Mouse (Mus musculus) forebrain, embryonic 15.5 days (tissue): Measurements from ENCODE around the gene Ssx2ip. TPM values are rescaled to one million over a fixed set of nuclear protein-coding genes. Genes with fewer than 3 reads are reported as not detected.
A peak's percentile ranks its signal among the peaks of the same experiment; 100 is the strongest.

ENCODE experiments used
- ATAC-seq: fragments of 200-750 bp; cut with Nextera tagmentation; replicated peaks from 2 replicates; pipeline ENCODE4 v1.8.0; 2017; ENCODE audit warnings: mild to moderate bottlenecking, moderate TSS enrichment, moderate library complexity
- H3K27ac ChIP-seq: fragments of 300-500 bp; sonication (generic); replicated peaks from 2 replicates; pipeline ENCODE4 v1.5.1; 2015; ENCODE audit warnings: mild to moderate bottlenecking, inconsistent platforms
- H3K27me3 ChIP-seq: fragments of 300-500 bp; sonication (generic); 2 replicates; pipeline ENCODE4 v1.6.1; 2015; ENCODE audit warnings: inconsistent platforms
- H3K36me3 ChIP-seq: fragments of 300-500 bp; sonication (generic); 2 replicates; pipeline ENCODE4 v1.6.1; 2015; ENCODE audit warnings: mild to moderate bottlenecking, inconsistent platforms
- H3K4me1 ChIP-seq: fragments of 300-500 bp; sonication (generic); 2 replicates; pipeline ENCODE4 v1.6.1; 2015; ENCODE audit warnings: inconsistent platforms
- H3K4me2 ChIP-seq: fragments of 300-500 bp; sonication (generic); replicated peaks from 2 replicates; pipeline ENCODE4 v1.6.1; 2015; ENCODE audit warnings: mild to moderate bottlenecking, inconsistent platforms
- H3K4me3 ChIP-seq: fragments of 300-500 bp; sonication (generic); 2 replicates; pipeline ENCODE4 v1.5.1; 2015; ENCODE audit warnings: mild to moderate bottlenecking, inconsistent platforms
- H3K9ac ChIP-seq: fragments of 300-500 bp; sonication (generic); replicated peaks from 2 replicates; pipeline ENCODE4 v1.6.1; 2015; ENCODE audit warnings: mild to moderate bottlenecking, inconsistent platforms
- H3K9me3 ChIP-seq: fragments of 300-500 bp; sonication (generic); 2 replicates; pipeline ENCODE4 v1.6.1; 2016; ENCODE audit warnings: inconsistent platforms
- WGBS: fragments of 180-500 bp; shearing (Covaris S2); methylation state at CpG from one replicate; pipeline ENCODE4 v1.1.7; 2015; ENCODE audit warnings: mixed read lengths; 5-methylcytosine and 5-hydroxymethylcytosine counted together
- polyA plus RNA-seq: library from polyadenylated mRNA; unstranded; fragments of >200 nt; fragmentation: Nextera tagmentation; extraction: Ambion mirVana; gene quantifications from 2 replicates; pipeline ENCODE4 v1.2.1, GENCODE M21; 2015

The Ssx2ip gene
- polyA plus RNA-seq: 24.0 and 25.1 TPM in 2 replicates

DNA sequence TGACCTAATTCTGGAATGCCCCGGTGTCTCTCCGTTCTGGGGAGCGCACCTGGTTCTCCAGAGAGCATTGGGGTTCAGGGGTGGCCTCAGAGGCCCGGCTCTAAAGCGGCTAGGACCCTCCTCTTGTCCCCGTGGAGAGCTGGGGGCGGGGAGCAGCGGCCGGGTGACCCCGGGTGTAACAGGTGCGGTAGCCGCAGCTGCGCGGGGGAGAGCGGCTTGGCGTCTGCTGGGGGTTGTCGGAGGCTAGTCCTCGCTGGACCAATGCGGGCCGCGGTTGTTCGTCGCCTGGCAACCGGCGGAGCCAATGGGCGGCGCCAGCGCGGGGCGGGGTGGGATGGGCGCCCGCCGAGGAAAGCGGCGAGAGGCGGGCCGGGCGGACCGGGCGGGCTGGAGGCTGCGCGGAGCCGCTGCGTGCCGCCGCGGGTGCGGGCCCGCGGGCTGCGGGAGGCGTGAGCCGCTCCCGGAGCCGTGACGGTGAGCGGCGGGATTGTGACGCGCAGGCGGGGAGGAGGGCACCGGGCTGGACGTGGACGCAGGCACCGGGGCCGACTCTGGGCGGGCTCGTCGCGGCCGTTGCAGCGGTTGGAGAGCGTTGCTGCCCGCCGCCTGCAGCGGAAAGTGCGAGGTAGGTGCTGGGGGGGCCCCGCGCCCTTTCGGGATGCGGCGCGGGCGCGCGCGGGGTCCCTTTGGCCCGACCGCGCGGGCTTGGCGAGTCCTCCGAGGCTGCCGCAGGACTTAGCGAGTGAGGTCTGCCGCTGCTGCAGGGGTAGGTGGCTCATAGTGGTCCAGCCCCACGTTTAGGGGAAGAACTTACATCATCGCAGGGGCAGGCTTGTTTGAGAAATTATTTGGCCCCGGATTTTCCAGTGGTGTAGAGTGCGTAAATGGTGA is at the start of gene Ssx2ip:
Gene Ssx2ip, plus strand, starts transcription at position 332 of the 891 bp plus-strand sequence.
- Histone ChIP-seq H3K4me2 (peak within 1 kb of the TSS; percentile 90), H3K27me3 (no peaks in the 10 kb centered on the region), H3K9ac (peak within 1 kb of the TSS; percentile 97), H3K4me1 (peaks cover 31% of the 10 kb centered on the region), H3K27ac (peak within 1 kb of the TSS; percentile 86), H3K4me3 (peak within 1 kb of the TSS; percentile 99), H3K9me3 (no peaks in the 10 kb centered on the region), H3K36me3 (no peaks in the 10 kb centered on the region)
- 0% methylated on average over 74 of the region's 100 CpGs for WGBS
- peak; percentile 99 for ATAC-seq

DNA sequence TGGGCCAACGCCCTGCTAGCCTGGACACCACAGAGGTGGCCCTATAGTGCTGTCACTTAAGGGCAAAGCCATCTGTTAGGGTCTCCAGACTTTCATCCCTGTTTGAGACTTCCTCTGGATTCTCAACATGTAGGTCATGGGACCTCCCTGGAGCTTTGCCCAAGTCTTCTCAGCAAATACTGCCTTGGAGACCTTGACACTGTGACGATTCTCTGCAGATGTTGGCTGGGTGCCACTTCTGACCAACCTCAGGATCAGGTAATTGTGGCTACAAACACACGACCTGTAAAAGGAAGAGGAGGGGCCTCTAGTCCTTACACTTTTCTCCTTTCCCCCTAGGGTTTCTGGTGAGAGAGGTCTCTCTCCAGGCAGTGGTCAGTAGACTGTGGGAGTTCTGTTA is 49.3 kb upstream of the Ssx2ip start:
- no peak for ATAC-seq
- H3K27me3 ChIP-seq: no peaks in the 10 kb centered on the region
- no peaks in the 10 kb centered on the region for H3K4me1 ChIP-seq
- 83% methylated on average over 3 of the region's 3 CpGs for WGBS
- no peak overlapping the region for H3K9ac ChIP-seq
- H3K4me3 ChIP-seq: no peak overlapping the region
- H3K27ac ChIP-seq: no peak overlapping the region
- no peaks in the 10 kb centered on the region for H3K9me3 ChIP-seq
- no peak overlapping the region for H3K4me2 ChIP-seq
- no peaks in the 10 kb centered on the region for H3K36me3 ChIP-seq

DNA sequence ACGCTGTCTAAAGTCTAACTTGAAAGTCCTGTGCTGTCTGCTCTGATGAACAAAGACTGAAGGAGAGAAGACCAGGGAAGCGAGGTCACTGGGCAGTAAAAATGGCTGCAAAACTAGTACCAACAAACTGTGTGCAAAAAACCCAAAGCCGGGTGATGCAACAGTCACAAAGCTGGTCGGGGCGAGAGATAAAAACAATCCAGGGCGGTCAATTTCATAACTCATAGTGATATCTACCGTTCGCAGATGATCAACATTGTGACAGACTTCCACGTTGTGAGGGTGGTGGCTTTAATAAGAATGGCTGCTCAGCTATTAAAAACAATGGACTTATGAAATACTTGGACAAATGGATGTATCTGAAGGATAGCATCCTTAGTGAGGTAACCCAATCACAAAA is 39.0 kb upstream of the Ssx2ip start:
- H3K36me3 ChIP-seq: no peaks in the 10 kb centered on the region
- 93% methylated on average over 9 of the region's 9 CpGs for WGBS
- no peaks in the 10 kb centered on the region for H3K27me3 ChIP-seq
- no peaks in the 10 kb centered on the region for H3K4me1 ChIP-seq
- no peak overlapping the region for H3K9ac ChIP-seq
- no peak overlapping the region for H3K4me3 ChIP-seq
- H3K4me2 ChIP-seq: no peak overlapping the region
- no peaks in the 10 kb centered on the region for H3K9me3 ChIP-seq
- no peak overlapping the region for H3K27ac ChIP-seq
- no peak for ATAC-seq

DNA sequence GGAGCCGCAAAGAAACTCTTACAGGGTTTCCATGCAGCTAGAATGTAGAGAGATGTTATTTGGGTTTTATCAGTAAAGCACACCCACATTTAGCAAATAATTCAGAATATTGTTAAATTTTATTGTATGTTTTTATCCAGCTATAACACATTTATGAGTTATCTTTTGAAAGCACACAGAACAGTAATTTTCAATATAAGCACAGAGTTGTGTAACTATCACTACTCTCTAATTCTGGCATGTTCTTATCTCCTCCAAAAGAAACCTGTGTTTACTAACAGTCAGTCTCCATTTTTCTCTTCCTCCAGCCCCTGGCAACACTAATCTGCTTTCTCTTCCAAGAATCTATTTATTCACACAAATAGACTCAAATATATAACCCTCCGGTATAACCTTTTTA is 37.4 kb upstream of the Ssx2ip start:
- H3K4me2 ChIP-seq: no peak overlapping the region
- no peaks in the 10 kb centered on the region for H3K4me1 ChIP-seq
- no peak overlapping the region for H3K27ac ChIP-seq
- no peaks in the 10 kb centered on the region for H3K27me3 ChIP-seq
- no peaks in the 10 kb centered on the region for H3K36me3 ChIP-seq
- no peak overlapping the region for H3K9ac ChIP-seq
- no peak for ATAC-seq
- WGBS: 93% methylated on average over 2 of the region's 2 CpGs
- no peak overlapping the region for H3K4me3 ChIP-seq
- H3K9me3 ChIP-seq: no peaks in the 10 kb centered on the region

DNA sequence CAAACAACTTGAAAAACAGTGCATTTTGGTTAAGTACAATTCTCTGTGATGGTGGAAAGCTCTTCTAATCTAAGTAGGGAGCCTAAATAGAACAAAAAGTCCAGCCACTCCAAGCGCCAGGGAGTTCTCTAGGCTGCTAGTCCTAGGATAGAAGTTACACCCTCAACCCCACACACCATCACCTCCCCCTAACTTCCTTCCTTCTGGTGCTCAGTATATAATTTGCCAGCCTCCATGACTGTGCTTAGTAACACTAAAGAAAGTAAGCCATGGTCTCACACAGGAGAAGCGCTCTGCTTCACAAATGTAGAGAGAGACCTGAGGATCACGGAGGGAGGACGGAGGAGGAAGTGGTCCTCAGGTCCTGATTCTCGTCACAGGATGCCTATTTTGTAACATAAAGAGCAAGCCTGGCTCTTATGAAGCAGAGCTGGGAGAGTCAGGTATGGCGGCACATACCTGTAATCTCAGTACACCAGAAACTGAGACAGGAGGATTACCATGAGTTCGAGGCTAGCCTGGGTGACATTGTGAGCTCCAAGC is 33.8 kb upstream of the Ssx2ip start:
- no peak overlapping the region for H3K4me2 ChIP-seq
- H3K9ac ChIP-seq: no peak overlapping the region
- no peak for ATAC-seq
- no peak overlapping the region for H3K4me3 ChIP-seq
- no peaks in the 10 kb centered on the region for H3K9me3 ChIP-seq
- no peaks in the 10 kb centered on the region for H3K27me3 ChIP-seq
- H3K27ac ChIP-seq: no peak overlapping the region
- H3K4me1 ChIP-seq: peaks cover 5% of the 10 kb centered on the region; the same call in 1 of the 2 replicates
- H3K36me3 ChIP-seq: no peaks in the 10 kb centered on the region
- 90% methylated on average over 7 of the region's 7 CpGs for WGBS

DNA sequence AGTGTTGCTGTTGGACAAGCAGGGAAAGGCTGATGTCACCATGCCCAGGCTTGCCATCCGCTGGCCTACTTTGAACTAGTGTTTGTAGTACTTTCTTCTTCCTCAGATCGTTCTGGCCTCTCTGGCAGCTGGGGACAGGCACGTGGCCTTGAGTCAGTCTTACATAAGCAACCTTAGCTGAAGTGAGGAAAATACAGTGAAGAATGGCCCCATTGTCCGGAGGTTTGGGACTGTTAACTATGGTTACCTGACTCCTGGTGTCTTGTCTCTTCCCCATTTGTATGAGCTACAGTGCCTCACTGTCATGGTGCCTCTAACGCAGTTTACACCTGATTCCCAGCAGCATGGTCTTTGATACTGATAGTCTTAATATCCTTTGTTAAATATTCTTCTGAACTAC is 33.2 kb upstream of the Ssx2ip start:
- Histone ChIP-seq H3K36me3 (no peaks in the 10 kb centered on the region), H3K27ac (no peak overlapping the region), H3K9ac (no peak overlapping the region), H3K9me3 (no peaks in the 10 kb centered on the region), H3K4me2 (no peak overlapping the region), H3K4me1 (peaks cover 5% of the 10 kb centered on the region; the same call in 1 of the 2 replicates), H3K27me3 (no peaks in the 10 kb centered on the region), H3K4me3 (no peak overlapping the region)
- no peak for ATAC-seq
- 77% methylated on average over 5 of the region's 5 CpGs for WGBS

DNA sequence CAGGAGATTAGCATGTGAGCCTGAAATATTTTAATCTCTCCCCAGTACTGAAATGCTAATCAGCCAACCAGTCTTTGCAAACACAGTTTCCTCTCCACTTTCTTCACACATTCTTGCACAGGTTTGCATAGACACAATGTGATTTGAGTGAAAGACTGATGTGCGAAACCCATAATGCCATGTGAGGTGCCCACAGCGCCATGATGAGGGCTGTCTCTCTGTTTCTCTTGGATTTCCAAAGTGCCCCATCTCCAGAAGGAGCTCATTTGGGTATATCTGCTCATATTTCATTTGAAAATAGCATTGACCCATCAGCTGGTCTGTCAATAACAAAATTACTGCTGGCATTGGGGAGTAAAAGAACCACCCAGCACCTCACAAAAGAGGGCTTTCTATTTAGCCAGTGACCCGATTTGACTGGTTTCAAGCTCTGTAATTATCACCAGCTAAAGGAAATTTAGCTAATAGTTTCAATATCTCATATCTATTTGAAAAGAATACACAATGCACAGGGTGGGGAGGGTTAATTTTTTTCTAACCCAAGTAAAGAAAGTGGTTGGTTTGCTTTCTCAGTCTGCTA is 29.8 kb upstream of the Ssx2ip start:
- H3K9me3 ChIP-seq: no peaks in the 10 kb centered on the region
- no peaks in the 10 kb centered on the region for H3K36me3 ChIP-seq
- H3K9ac ChIP-seq: no peak overlapping the region
- H3K27ac ChIP-seq: no peak overlapping the region
- ATAC-seq: no peak
- WGBS: 37% methylated on average over 3 of the region's 3 CpGs
- H3K4me3 ChIP-seq: no peak overlapping the region
- H3K27me3 ChIP-seq: no peaks in the 10 kb centered on the region
- H3K4me1 ChIP-seq: peaks cover 8% of the 10 kb centered on the region
- no peak overlapping the region for H3K4me2 ChIP-seq

DNA sequence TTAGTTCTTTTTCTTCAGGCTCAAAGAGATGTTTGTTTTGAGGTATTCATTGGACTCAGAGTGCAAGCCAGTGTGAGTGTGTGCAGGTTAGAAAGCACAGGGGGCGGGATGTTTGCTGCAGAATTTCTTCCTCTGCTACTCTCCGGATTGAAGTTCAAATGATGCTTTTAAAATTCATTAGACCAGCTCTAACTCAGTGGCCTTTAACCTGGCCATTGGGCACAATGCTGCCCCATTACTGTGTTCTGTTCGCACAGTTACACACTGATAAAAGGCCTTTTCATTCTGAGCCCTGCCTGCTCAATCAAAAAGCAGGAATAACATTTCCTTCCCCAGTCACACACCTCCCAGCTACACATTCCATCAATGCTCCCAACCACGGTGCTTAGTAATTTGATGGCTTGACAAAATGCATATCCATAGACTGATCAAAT is 29.2 kb upstream of the Ssx2ip start:
- WGBS: 6% methylated on average over 4 of the region's 4 CpGs
- no peak overlapping the region for H3K4me2 ChIP-seq
- peak; percentile 68 for ATAC-seq

DNA sequence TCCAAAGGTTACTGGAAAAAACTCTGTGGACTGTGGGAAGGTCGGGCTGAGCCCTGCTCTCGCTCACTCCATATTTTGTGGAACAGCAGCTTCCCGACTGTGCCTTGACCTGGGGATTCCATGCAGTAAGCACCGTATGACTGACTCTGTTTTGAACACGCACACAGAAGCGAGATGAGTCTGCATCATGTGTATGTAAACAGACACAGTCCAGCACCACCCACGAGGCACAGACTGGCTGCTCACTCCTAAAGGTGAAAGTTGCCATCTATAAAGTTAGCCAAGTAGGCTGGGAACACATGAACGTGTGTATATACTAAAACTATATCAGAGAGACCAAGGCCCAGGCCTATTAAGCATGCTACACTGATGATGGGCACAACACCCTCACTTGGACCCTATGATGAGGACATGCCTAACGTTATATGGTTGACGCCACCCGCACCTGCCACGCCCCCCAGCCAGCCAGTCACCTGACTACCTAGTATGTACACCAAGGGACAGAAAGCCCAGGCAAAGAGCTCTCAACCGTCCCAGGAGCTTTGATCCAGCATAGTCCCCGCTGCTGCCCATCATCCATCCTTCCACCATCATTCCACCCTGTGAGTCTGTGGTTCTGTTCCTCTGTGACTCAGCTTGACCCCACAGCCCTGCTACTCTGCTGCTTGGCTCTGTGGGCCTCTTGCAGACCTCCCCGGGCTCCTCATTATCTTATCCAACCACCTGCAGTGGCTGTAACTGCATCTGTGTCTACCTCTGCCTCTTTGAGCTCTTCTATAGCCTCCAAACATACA is 27.9 kb upstream of the Ssx2ip start:
- peaks cover 12% of the 10 kb centered on the region for H3K4me1 ChIP-seq
- H3K4me3 ChIP-seq: no peak overlapping the region
- no peak for ATAC-seq
- H3K27me3 ChIP-seq: no peaks in the 10 kb centered on the region
- no peak overlapping the region for H3K4me2 ChIP-seq
- WGBS: 80% methylated on average over 15 of the region's 15 CpGs
- H3K9me3 ChIP-seq: no peaks in the 10 kb centered on the region
- no peaks in the 10 kb centered on the region for H3K36me3 ChIP-seq
- no peak overlapping the region for H3K27ac ChIP-seq
- no peak overlapping the region for H3K9ac ChIP-seq

More for the DNA sequence above, 29.2 kb upstream of the Ssx2ip start:
- no peaks in the 10 kb centered on the region for H3K9me3 ChIP-seq
- H3K27me3 ChIP-seq: no peaks in the 10 kb centered on the region
- H3K4me3 ChIP-seq: no peak overlapping the region
- H3K9ac ChIP-seq: no peak overlapping the region
- peaks cover 12% of the 10 kb centered on the region for H3K4me1 ChIP-seq
- no peak overlapping the region for H3K27ac ChIP-seq
- no peaks in the 10 kb centered on the region for H3K36me3 ChIP-seq

DNA sequence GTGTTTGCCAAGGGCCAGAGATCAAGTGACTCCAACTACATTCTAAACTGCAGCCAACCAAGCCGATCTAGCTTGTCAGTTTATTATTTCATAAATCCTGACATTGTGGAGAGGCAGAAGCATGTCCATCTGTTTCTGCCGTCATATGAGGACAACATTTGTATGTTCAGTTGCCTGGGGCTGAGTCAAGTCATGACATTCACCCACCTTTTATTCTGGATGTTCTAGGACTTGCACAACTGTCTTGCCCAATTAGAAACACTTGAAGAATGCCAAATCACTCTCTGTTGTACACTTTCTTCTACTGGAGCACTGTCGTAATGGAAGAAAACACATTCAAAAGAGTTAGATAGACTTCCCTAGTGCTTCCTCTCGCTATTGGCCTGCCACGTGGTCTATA is 27.2 kb upstream of the Ssx2ip start:
- H3K9me3 ChIP-seq: no peaks in the 10 kb centered on the region
- no peaks in the 10 kb centered on the region for H3K27me3 ChIP-seq
- WGBS: 85% methylated on average over 5 of the region's 5 CpGs
- H3K9ac ChIP-seq: no peak overlapping the region
- ATAC-seq: no peak
- no peak overlapping the region for H3K4me3 ChIP-seq
- peaks cover 12% of the 10 kb centered on the region for H3K4me1 ChIP-seq
- no peak overlapping the region for H3K27ac ChIP-seq
- H3K4me2 ChIP-seq: no peak overlapping the region
- no peaks in the 10 kb centered on the region for H3K36me3 ChIP-seq

DNA sequence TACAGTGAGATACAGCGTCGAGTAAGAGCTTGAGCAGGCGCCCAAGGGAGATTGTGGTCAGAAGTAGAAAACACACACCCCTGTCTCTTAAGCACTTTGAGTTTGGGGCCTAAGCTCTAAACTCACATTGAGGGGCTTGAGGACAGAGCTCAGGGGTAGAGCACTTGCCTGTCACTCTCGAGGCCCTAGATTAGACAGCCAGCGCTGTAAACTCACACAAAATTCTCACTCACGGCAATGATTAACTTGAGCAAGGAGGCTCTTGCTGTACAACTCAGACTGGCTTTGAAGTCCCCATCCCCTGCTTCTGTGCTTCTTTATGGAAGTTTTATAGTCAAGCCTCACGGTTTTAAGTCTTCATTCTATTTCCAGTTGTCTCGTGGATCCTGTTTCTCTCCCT is 25.7 kb upstream of the Ssx2ip start:
- no peak overlapping the region for H3K4me2 ChIP-seq
- no peaks in the 10 kb centered on the region for H3K9me3 ChIP-seq
- H3K4me3 ChIP-seq: no peak overlapping the region
- no peaks in the 10 kb centered on the region for H3K36me3 ChIP-seq
- peaks cover 12% of the 10 kb centered on the region for H3K4me1 ChIP-seq
- H3K27ac ChIP-seq: no peak overlapping the region
- H3K9ac ChIP-seq: no peak overlapping the region
- ATAC-seq: no peak
- no peaks in the 10 kb centered on the region for H3K27me3 ChIP-seq
- 81% methylated on average over 8 of the region's 8 CpGs for WGBS
